Mouse (Mus musculus): ENCODE measurements at regions not wholly inside any gene's neighbourhood (a gene's known extent, or its start where the extent isn't known, plus 50 kb on each side); places are given as distances from the start of the nearest gene placed in this dataset.
"Not testable (repeated sequence)": the region's sequence is repeated elsewhere in the genome, so short reads cannot be mapped to it uniquely, and the experiment has no call there.

DNA sequence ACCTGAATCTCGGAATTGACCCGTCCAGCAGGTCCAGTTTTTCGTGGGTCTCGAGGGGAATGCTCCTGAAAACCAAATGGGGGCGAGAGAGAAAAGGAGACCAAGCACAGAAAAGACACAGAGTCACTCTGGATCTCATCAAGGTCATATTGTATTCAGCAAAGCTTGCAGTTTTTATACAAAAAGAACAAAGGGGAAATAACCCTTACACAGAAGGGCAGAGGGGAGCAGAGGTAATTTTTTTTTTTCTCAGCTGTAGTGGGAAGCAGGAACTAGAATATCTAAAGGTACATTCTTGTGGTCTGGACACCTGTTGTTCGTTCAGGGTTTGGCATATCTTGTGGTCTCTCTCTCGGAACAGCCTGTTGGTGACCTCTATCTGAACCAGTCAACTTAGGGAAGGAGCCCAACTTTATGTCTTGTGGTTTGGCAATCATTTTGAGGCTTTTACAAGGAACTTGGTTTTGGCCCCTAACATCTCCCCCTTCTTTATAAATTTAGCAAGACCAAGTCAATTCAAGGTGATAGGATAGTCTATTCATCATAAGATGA is 1645.9 kb upstream of the Cdh9 start:
- in situ Hi-C loops (cut with MboI, MseI): no loop called here

DNA sequence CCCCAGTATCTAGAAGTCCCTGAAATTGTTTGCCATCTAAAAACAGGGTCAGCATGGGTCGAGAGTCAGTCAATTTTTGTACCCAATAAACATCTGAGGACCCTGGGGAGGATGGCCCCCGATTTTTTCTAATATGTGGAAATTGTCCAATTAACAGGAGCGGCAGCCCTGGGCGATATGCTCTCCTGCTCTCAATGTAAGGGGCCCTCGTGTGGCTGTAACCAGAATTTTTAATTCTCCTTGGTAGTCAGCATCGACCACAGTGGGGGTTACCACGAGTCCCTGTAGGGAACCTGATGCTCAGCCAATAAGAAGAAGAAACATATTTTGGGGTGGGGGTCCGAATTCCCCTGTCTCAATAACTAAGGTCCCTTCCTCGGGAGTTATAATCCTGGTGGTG is 1639.9 kb upstream of the Cdh9 start:
- in situ Hi-C loops (cut with MboI, MseI): not testable (repeated sequence)

DNA sequence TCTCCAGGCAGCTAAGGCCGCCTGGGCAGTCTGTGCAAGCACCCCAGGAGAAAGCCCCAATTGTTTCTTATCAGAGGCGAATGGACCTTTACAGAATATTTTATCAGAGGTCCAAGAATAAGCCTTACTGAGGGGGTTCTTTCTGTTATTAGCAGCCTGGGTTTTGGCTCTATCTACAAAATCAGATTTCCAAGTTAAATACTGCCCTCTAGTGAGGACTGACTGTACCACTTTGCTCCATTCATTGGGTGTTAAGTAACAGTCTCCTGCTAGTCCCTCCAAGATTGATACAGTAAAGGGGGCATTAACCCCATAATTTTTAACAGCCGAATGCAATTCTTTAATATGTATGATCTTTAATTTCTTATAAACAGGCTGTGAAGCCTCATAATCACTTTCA is 1638.8 kb upstream of the Cdh9 start:
- in situ Hi-C loops (cut with MboI, MseI): not testable (repeated sequence)

GRCm38 (mm10) chr15:15091531-15092290 is 1636.8 kb upstream of the Cdh9 start:
- in situ Hi-C loops (cut with MboI, MseI): no loop called here

GRCm38 (mm10) chr15:15097391-15097790 is 1631.2 kb upstream of the Cdh9 start:
- in situ Hi-C loops (cut with MboI, MseI): no loop called here

- in situ Hi-C loops (cut with MboI, MseI): no loop called here
Observed at GRCm38 (mm10) chr15:15102185-15102584, 1626.4 kb upstream of the Cdh9 start.

GRCm38 (mm10) chr15:15120109-15120508 is 1608.4 kb upstream of the Cdh9 start:
- in situ Hi-C loops (cut with MboI, MseI): no loop called here

DNA sequence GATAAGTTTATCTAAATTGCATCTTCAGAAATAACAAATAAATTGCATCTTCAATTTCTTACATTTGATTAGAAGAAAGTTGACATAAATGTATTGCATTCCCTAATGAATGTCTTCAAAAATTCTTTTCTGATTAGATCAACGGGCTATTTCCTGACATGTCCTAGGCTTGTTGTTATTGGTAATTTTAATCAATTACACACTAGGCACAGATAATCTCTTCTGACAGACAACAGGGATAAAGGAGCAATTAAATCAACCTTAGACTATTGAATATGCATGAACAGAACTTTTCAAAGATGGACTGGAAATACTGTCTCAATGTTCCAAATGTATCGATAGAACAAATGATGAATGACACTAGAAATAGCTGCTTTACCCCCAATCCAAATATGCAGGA is 1579.8 kb upstream of the Cdh9 start:
- in situ Hi-C loops (cut with MboI, MseI): no loop called here

GRCm38 (mm10) chr15:15155422-15155821 is 1573.1 kb upstream of the Cdh9 start:
- in situ Hi-C loops (cut with MboI, MseI): no loop called here

DNA sequence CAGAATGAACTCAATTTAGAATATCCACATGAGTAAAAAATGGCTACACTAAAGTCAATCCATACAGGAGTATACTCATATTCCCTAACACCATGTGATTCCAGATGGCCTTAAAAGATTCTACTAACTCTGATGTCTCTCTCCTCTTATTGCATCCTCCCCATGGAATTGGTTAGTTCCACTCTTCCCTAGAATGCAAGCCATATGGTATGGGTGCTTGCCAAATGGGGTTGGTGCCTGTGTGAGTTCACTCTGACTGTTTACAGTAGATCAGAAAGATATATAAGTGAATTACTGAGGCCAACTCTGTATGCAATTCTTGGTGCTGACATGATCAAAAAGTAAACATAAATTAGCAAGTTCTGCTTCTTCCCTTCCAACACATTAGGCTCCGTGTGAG is 1558.2 kb upstream of the Cdh9 start:
- in situ Hi-C loops (cut with MboI, MseI): no loop called here

DNA sequence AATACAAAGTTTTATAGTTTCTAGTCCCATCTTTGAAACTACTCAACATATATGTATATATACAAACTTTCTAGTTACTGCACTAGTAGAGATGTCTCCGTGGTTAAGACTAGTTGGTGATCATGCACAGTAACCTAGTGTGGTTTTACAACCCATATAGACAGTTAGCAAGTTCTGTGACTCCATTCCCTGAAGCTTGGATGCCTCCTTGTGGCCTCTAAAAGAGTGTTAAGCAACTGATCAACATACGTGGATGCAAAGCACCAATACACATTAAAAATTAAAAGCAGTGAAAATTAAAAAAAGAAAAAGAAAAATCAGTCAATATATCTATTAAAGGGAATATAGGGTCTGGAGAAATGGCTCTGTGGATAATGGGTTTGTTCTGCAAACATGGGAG is 1508.3 kb upstream of the Cdh9 start:
- in situ Hi-C loops (cut with MboI, MseI): no loop called here

DNA sequence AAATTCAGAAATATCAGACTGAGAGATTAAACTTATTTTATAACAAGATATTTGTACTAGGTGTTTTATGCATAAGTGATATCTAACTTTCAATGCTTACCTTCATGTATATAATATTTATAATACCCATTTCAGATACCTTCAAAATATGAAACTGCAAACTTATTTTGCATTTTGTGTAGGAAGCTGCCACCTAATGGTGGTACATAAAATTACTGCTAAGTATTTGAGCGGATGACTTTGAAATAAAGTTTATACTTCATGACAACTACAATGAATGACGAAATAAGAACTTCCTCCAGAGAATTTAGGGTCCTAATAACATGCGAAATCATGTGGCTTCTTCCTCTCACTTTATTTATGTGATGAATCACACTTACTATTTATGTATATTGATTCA is 1498.6 kb upstream of the Cdh9 start:
- in situ Hi-C loops (cut with MboI, MseI): loop anchor here (5.0 kb wide), 1 partner anchor 42 kb away; no protein-coding TSS in a partner anchor

- in situ Hi-C loops (cut with MboI, MseI): no loop called here
Observed at GRCm38 (mm10) chr15:15238309-15238708, 1490.2 kb upstream of the Cdh9 start.
